Mouse (Mus musculus) left cerebral cortex, postnatal 4 days (tissue): ENCODE measurements around the gene Slc29a1. TPM values are rescaled to one million over a fixed set of nuclear protein-coding genes. Genes with fewer than 3 reads are reported as not detected.

Experiments used
- DNase-seq: peaks from one replicate; pipeline ENCODE4 v3.0.0-alpha.2; 2022
- intact Hi-C: fragments of 180-260 bp; cut with DNase I; formaldehyde crosslinking; loops from one replicate; pipeline ENCODE4 v1.15.1; 2025
- total RNA-seq, 2 experiments: library from RNA; stranded (reverse); gene quantifications; 2 replicates each; pipeline ENCODE4 v1.2.3; 2021

Slc29a1 gene
- total RNA-seq, 2 experiments from 2014 or later: 68.8 to 69.9 TPM

GRCm38 (mm10) chr17:45612921-45613320, 13.5 kb upstream of the Slc29a1 start:
- intact Hi-C loops: no loop called here

GRCm38 (mm10) chr17:45612008-45612407, 12.6 kb upstream of the Slc29a1 start:
- no peak for DNase-seq
- intact Hi-C loops: no loop called here

More at GRCm38 (mm10) chr17:45612921-45613320, 13.5 kb upstream of the Slc29a1 start:
- no peak for DNase-seq

- DNase-seq: no peak
- intact Hi-C loops: no loop called here
Measured at GRCm38 (mm10) chr17:45610144-45610866, 10.9 kb upstream of the Slc29a1 start.

- intact Hi-C loops: no loop called here
- no peak for DNase-seq
Measured at GRCm38 (mm10) chr17:45608396-45608795, 9.0 kb upstream of the Slc29a1 start.

GRCm38 (mm10) chr17:45606992-45607879, 7.8 kb upstream of the Slc29a1 start:
- DNase-seq: no peak
- intact Hi-C loops: no loop called here

GRCm38 (mm10) chr17:45602984-45603383, 3.6 kb upstream of the Slc29a1 start:
- intact Hi-C loops: no loop called here

GRCm38 (mm10) chr17:45601877-45602304, 2.5 kb upstream of the Slc29a1 start, which contains the start of gene Mymx:
Gene Mymx (minus strand): TSS chr17:45602102.
- intact Hi-C loops: no loop called here
- no peak for DNase-seq

More at GRCm38 (mm10) chr17:45602984-45603383, 3.6 kb upstream of the Slc29a1 start:
- no peak for DNase-seq

GRCm38 (mm10) chr17:45601325-45601724, 1.9 kb upstream of the Slc29a1 start:
- DNase-seq: no peak
- intact Hi-C loops: no loop called here

- intact Hi-C loops: no loop called here
- no peak for DNase-seq
Measured at GRCm38 (mm10) chr17:45600267-45600666, 861 bp upstream of the Slc29a1 start.

- DNase-seq: no peak
- intact Hi-C loops: no loop called here
Measured at GRCm38 (mm10) chr17:45598891-45599290, 515 bp downstream of the Slc29a1 start.

GRCm38 (mm10) chr17:45598376-45598775, 1.0 kb downstream of the Slc29a1 start:
- intact Hi-C loops: no loop called here
- DNase-seq: no peak

GRCm38 (mm10) chr17:45597787-45598186, 1.6 kb downstream of the Slc29a1 start:
- intact Hi-C loops: no loop called here
- DNase-seq: peak; percentile 75

GRCm38 (mm10) chr17:45596631-45597396, 2.6 kb downstream of the Slc29a1 start:
- intact Hi-C loops: no loop called here
- DNase-seq: peak; percentile 91

- intact Hi-C loops: no loop called here
- DNase-seq: no peak
Measured at GRCm38 (mm10) chr17:45595736-45596390, 3.5 kb downstream of the Slc29a1 start.

GRCm38 (mm10) chr17:45594881-45595735, 4.3 kb downstream of the Slc29a1 start:
- DNase-seq: peak; percentile 91
- intact Hi-C loops: no loop called here

- intact Hi-C loops: no loop called here
- DNase-seq: no peak
Measured at GRCm38 (mm10) chr17:45594195-45594594, 5.2 kb downstream of the Slc29a1 start.

- intact Hi-C loops: no loop called here
- DNase-seq: no peak
Measured at GRCm38 (mm10) chr17:45593479-45593878, 5.9 kb downstream of the Slc29a1 start.

GRCm38 (mm10) chr17:45592606-45593431, 6.6 kb downstream of the Slc29a1 start:
- no peak for DNase-seq
- intact Hi-C loops: no loop called here
